Mouse (Mus musculus): ENCODE data around the gene Hsp90ab1. TPM values are rescaled to one million over a fixed set of nuclear protein-coding genes. Genes with fewer than 3 reads are reported as not detected.

Gene Hsp90ab1
- polyA plus RNA-seq, 1 experiment: 1,606 TPM

DNA sequence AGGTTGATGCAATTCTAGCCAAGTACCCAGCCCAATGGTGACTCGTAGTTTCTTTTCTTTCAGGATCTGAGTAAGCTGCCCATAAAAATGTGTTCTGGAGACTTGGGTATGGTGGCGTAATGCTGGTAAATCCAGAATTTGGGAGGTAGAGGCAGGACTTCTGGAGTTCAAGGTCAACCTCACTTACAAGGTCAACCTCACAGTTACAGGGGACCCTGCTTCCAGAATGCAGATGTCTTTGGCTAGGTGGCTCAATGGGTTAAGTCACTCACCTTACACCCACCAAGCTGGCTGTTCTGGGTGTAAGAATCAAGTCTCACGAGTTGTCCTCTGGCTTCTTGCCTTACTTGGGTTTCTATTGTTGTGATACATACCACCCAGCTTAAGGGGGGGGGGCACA lies 43.6 kb upstream of the Hsp90ab1 start:
- peak overlapping the region; percentile 72 for H3K4me2 ChIP-seq (ENCODE audit: low read depth)
- H3K27me3 ChIP-seq (ENCODE audit: control insufficient read depth, insufficient read depth, insufficient read length): no peaks in the 10 kb centered on the region
- no peak overlapping the region for H3ac ChIP-seq (ENCODE audit: control insufficient read depth, insufficient read length)
- TF ChIP-seq TCF3 (IDR thresholded peaks at IDR 0.05; ENCODE audit: insufficient read length, low read depth) (no peak), CEBPB (IDR thresholded peaks at IDR 0.05; ENCODE audit: insufficient read depth, poor library complexity, severe bottlenecking) (peak; percentile 46; the same call in 1 of the 2 replicates)
- H3K4me3 ChIP-seq: no peak overlapping the region
- no peaks in the 10 kb centered on the region for H3K36me3 ChIP-seq (ENCODE audit: control insufficient read depth, insufficient read depth)
- H3K79me2 ChIP-seq (ENCODE audit: control insufficient read depth, insufficient read depth): no peaks in the 10 kb centered on the region

GRCm38 (mm10) chr17:45616046-45616650 lies 43.1 kb upstream of the Hsp90ab1 start:
- Histone ChIP-seq H3K4me3 (no peak overlapping the region), H3K27me3 (ENCODE audit: control insufficient read depth, insufficient read depth, insufficient read length) (no peaks in the 10 kb centered on the region), H3ac (ENCODE audit: control insufficient read depth, insufficient read length) (no peak overlapping the region), H3K36me3 (ENCODE audit: control insufficient read depth, insufficient read depth) (no peaks in the 10 kb centered on the region), H3K4me2 (ENCODE audit: low read depth) (peak overlapping the region; percentile 72), H3K79me2 (ENCODE audit: control insufficient read depth, insufficient read depth) (no peaks in the 10 kb centered on the region)
- TF ChIP-seq MYOD1 (IDR thresholded peaks at IDR 0.05; ENCODE audit: control insufficient read depth in 1 of 3, insufficient read length in 2 of 3, low read depth in 2 of 3): peak; percentile 93 to 100 (median 100)
- TF ChIP-seq MYOG (IDR thresholded peaks at IDR 0.05; ENCODE audit: control insufficient read depth in 1 of 3, insufficient read depth in 1 of 3, insufficient read length in 2 of 3, low read depth in 2 of 3): peak; percentile 100
- TF ChIP-seq POLR2AphosphoS2 (IDR thresholded peaks at IDR 0.05; ENCODE audit: insufficient read length, low read depth): no peak
- peak; percentile 99 for TF ChIP-seq TCF12 (IDR thresholded peaks at IDR 0.05; ENCODE audit: insufficient read depth, poor library complexity, severe bottlenecking)
- no peak for TF ChIP-seq USF1 (IDR thresholded peaks at IDR 0.05; ENCODE audit: low read depth)
- TF ChIP-seq E2F4 (IDR thresholded peaks at IDR 0.05; ENCODE audit: insufficient read depth): no peak
- TF ChIP-seq SRF (IDR thresholded peaks at IDR 0.05; ENCODE audit: control insufficient read depth, insufficient read length, low read depth): no peak
- TF ChIP-seq POLR2A (IDR thresholded peaks at IDR 0.05; ENCODE audit: insufficient read length, low read depth): peak; percentile 32
- no peak for TF ChIP-seq MAX (IDR thresholded peaks at IDR 0.05; ENCODE audit: low read depth)
- peak; percentile 99 for TF ChIP-seq TCF3 (IDR thresholded peaks at IDR 0.05; ENCODE audit: insufficient read length, low read depth)
- TF ChIP-seq CEBPB (IDR thresholded peaks at IDR 0.05; ENCODE audit: insufficient read depth, poor library complexity, severe bottlenecking): peak; percentile 82; the same call in 1 of the 2 replicates
- peak; percentile 65 for TF ChIP-seq REST (IDR thresholded peaks at IDR 0.05; ENCODE audit: insufficient read depth, insufficient read length)

GRCm38 (mm10) chr17:45612921-45613320 lies 39.9 kb upstream of the Hsp90ab1 start:
- H3K27me3 ChIP-seq (ENCODE audit: control insufficient read depth, insufficient read depth, insufficient read length): no peaks in the 10 kb centered on the region
- no peak overlapping the region for H3K4me2 ChIP-seq (ENCODE audit: low read depth)
- H3K36me3 ChIP-seq (ENCODE audit: control insufficient read depth, insufficient read depth): no peaks in the 10 kb centered on the region
- TF ChIP-seq POLR2A (IDR thresholded peaks at IDR 0.05; ENCODE audit: insufficient read length, low read depth) (no peak), TCF12 (IDR thresholded peaks at IDR 0.05; ENCODE audit: insufficient read depth, poor library complexity, severe bottlenecking) (no peak), MYOG (IDR thresholded peaks at IDR 0.05; ENCODE audit: control insufficient read depth in 1 of 3, insufficient read depth in 1 of 3, insufficient read length in 2 of 3, low read depth in 2 of 3) (no peak), E2F4 (IDR thresholded peaks at IDR 0.05; ENCODE audit: insufficient read depth) (no peak), MYOD1 (IDR thresholded peaks at IDR 0.05; ENCODE audit: control insufficient read depth in 1 of 3, insufficient read length in 2 of 3, low read depth in 2 of 3) (no peak), SRF (IDR thresholded peaks at IDR 0.05; ENCODE audit: control insufficient read depth, insufficient read length, low read depth) (no peak), POLR2AphosphoS2 (IDR thresholded peaks at IDR 0.05; ENCODE audit: insufficient read length, low read depth) (no peak), REST (IDR thresholded peaks at IDR 0.05; ENCODE audit: insufficient read depth, insufficient read length) (no peak), CEBPB (IDR thresholded peaks at IDR 0.05; ENCODE audit: insufficient read depth, poor library complexity, severe bottlenecking) (no peak), TCF3 (IDR thresholded peaks at IDR 0.05; ENCODE audit: insufficient read length, low read depth) (no peak), MAX (IDR thresholded peaks at IDR 0.05; ENCODE audit: low read depth) (no peak), USF1 (IDR thresholded peaks at IDR 0.05; ENCODE audit: low read depth) (no peak)
- no peak overlapping the region for H3ac ChIP-seq (ENCODE audit: control insufficient read depth, insufficient read length)
- no peak overlapping the region for H3K4me3 ChIP-seq
- no peaks in the 10 kb centered on the region for H3K79me2 ChIP-seq (ENCODE audit: control insufficient read depth, insufficient read depth)

- H3K27me3 ChIP-seq (ENCODE audit: control insufficient read depth, insufficient read depth, insufficient read length): no peaks in the 10 kb centered on the region
- TF ChIP-seq POLR2AphosphoS2 (IDR thresholded peaks at IDR 0.05; ENCODE audit: insufficient read length, low read depth): no peak
- peak; percentile 51 for TF ChIP-seq SRF (IDR thresholded peaks at IDR 0.05; ENCODE audit: control insufficient read depth, insufficient read length, low read depth)
- no peak overlapping the region for H3K4me3 ChIP-seq
- H3ac ChIP-seq (ENCODE audit: control insufficient read depth, insufficient read length): no peak overlapping the region
- no peak overlapping the region for H3K4me2 ChIP-seq (ENCODE audit: low read depth)
- no peaks in the 10 kb centered on the region for H3K79me2 ChIP-seq (ENCODE audit: control insufficient read depth, insufficient read depth)
- no peaks in the 10 kb centered on the region for H3K36me3 ChIP-seq (ENCODE audit: control insufficient read depth, insufficient read depth)
Observed at GRCm38 (mm10) chr17:45612008-45612407, 38.9 kb upstream of the Hsp90ab1 start.

- no peaks in the 10 kb centered on the region for H3K79me2 ChIP-seq (ENCODE audit: control insufficient read depth, insufficient read depth)
- H3K4me3 ChIP-seq: no peak overlapping the region
- peak overlapping the region; percentile 58 for H3K4me2 ChIP-seq (ENCODE audit: low read depth)
- no peaks in the 10 kb centered on the region for H3K27me3 ChIP-seq (ENCODE audit: control insufficient read depth, insufficient read depth, insufficient read length)
- TF ChIP-seq POLR2A (IDR thresholded peaks at IDR 0.05; ENCODE audit: insufficient read length, low read depth) (peak; percentile 66), E2F4 (IDR thresholded peaks at IDR 0.05; ENCODE audit: insufficient read depth) (no peak), POLR2AphosphoS2 (IDR thresholded peaks at IDR 0.05; ENCODE audit: insufficient read length, low read depth) (peak; percentile 65)
- no peaks in the 10 kb centered on the region for H3K36me3 ChIP-seq (ENCODE audit: control insufficient read depth, insufficient read depth)
- H3ac ChIP-seq (ENCODE audit: control insufficient read depth, insufficient read length): no peak overlapping the region
Observed at GRCm38 (mm10) chr17:45610144-45610866, 37.2 kb upstream of the Hsp90ab1 start.
